10 mouse cellular contexts compared by ENCODE assay signal in the genomic region with DNA sequence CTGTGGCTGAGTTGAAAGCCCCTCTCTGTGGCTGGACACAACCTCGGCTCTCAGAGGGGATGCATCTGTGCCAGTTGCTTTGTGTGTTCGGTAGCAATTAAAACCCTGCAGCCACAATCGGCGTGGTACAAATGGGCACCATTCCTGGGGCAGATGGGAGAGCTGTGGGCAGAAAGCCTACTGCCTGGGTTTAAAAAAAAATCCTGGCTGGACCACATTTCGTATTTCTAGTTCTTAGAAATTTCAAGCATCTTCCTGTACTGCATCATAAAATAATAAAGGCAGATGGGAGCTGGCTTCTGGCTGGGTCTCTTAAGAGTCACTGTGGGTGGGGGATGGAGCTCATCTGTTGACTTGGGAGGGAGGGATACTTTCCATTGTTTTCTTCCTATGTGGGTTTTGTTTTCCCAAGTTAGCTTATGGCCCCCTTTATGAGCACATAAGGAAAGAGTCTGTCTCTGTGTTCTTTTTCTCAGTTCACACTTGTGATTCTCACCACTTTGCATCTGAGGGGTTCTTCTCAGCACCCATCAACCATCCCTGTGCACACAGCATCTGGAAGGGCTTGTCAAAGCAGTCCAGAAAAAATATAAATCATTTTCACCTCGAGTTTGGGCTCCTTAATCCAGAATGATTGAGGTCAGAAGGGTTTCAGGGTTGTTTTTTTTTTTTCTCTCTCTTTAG.
A peak's percentile ranks its signal among the peaks of the same experiment; 100 is the strongest.
DNase-seq lines count a peak whose midpoint lies in the region; ATAC-seq and TF ChIP-seq lines count a peak whose summit lies in the region.
"Had no signal": no experiment of that assay in that cellular context is flagged by ENCODE, and none has a peak within 500 bp of the region (broad histone marks: within the 10 kb centered on the region; RNA-seq: fewer than 3 reads in every experiment).

No protein-coding gene starts in this region.

- no peak overlapping the region for H3K4me2 ChIP-seq in midbrain, postnatal 0 days (ENCODE audit: low read depth, low read length, poor library complexity, severe bottlenecking)
- no peak overlapping the region for H3K4me2 ChIP-seq in midbrain, embryonic 16.5 days (ENCODE audit: low read length)
- H3K4me2 ChIP-seq: heart, embryonic 15.5 days; lung, embryonic 14.5 days had no signal

- H3K9ac ChIP-seq in midbrain, postnatal 0 days (replicated peaks; ENCODE audit: low read length, poor library complexity, severe bottlenecking): no peak overlapping the region
- no peak overlapping the region for H3K9ac ChIP-seq in midbrain, embryonic 16.5 days (ENCODE audit: low read depth, low read length)
- H3K9ac ChIP-seq: heart, embryonic 15.5 days; lung, embryonic 14.5 days had no signal

- H3K27me3 ChIP-seq in midbrain, postnatal 0 days (ENCODE audit: insufficient read depth, low read length): no peaks in the 10 kb centered on the region
- H3K27me3 ChIP-seq in midbrain, embryonic 16.5 days (ENCODE audit: control insufficient read depth, insufficient read depth, low read depth, low read length): no peaks in the 10 kb centered on the region
- H3K27me3 ChIP-seq: heart, embryonic 15.5 days had no signal

- H3K4me3 ChIP-seq in midbrain, postnatal 0 days (ENCODE audit: low read depth, low read length): no peak overlapping the region
- no peak overlapping the region for H3K4me3 ChIP-seq in midbrain, embryonic 16.5 days (ENCODE audit: low read depth, low read length)
- H3K4me3 ChIP-seq: heart, embryonic 15.5 days had no signal

- no peak for ATAC-seq in midbrain, postnatal 0 days (ENCODE audit: low FRiP score)
- no peak for ATAC-seq in midbrain, embryonic 16.5 days

- 50% methylated on average over 6 of the region's 6 CpGs for WGBS in midbrain, postnatal 0 days
- WGBS in midbrain, embryonic 16.5 days: 57% methylated on average over 6 of the region's 6 CpGs

- H3K27ac ChIP-seq in midbrain, postnatal 0 days (ENCODE audit: low read depth, low read length): no peak overlapping the region
- H3K27ac ChIP-seq in midbrain, embryonic 16.5 days (ENCODE audit: low read length): no peak overlapping the region
- H3K27ac ChIP-seq: heart, embryonic 15.5 days had no signal

- TF ChIP-seq CTCF in midbrain, postnatal 0 days (IDR thresholded peaks at IDR 0.05): no peak

- peak; percentile 62 for DNase-seq in midbrain, postnatal 0 days (ENCODE audit: low spot score)
- DNase-seq in frontal cortex, postnatal 10 days (ENCODE audit: low spot score in 2 of 2): peak; percentile 29 to 45
- peak; percentile 25 to 59 for DNase-seq in left cerebral cortex, adult 8-10 months (ENCODE audit: low spot score in 2 of 2)
- no peak for DNase-seq in ovary, postnatal 14 days (ENCODE audit: low spot score)
- DNase-seq in urinary bladder, postnatal 10 days (ENCODE audit: low spot score): no peak
- no peak for DNase-seq in natural killer cell, adult 2 months (ENCODE audit: low spot score in 2 of 2)
- DNase-seq: kidney, postnatal 14 days; lung, embryonic 14.5 days had no signal

- no peaks in the 10 kb centered on the region for H3K9me3 ChIP-seq in midbrain, postnatal 0 days (ENCODE audit: low read length)
- no peaks in the 10 kb centered on the region for H3K9me3 ChIP-seq in midbrain, embryonic 16.5 days (replicated peaks; ENCODE audit: control insufficient read depth, low read length, poor library complexity, severe bottlenecking)
- H3K9me3 ChIP-seq: heart, embryonic 15.5 days had no signal

- H3K36me3 ChIP-seq in midbrain, postnatal 0 days (ENCODE audit: insufficient read depth, low read length): no peaks in the 10 kb centered on the region
- H3K36me3 ChIP-seq in midbrain, embryonic 16.5 days (ENCODE audit: control insufficient read depth, insufficient read depth, low read length): no peaks in the 10 kb centered on the region
- H3K36me3 ChIP-seq: heart, embryonic 15.5 days had no signal

- no peaks in the 10 kb centered on the region for H3K4me1 ChIP-seq in midbrain, postnatal 0 days (ENCODE audit: insufficient read depth, low read length)
- H3K4me1 ChIP-seq in midbrain, embryonic 16.5 days (ENCODE audit: control insufficient read depth, insufficient read depth, low read length): no peaks in the 10 kb centered on the region
- H3K4me1 ChIP-seq: heart, embryonic 15.5 days had no signal

Comparison
In these comparisons a context has a peak if more than half of its experiments do, and no peak if none do; other contexts are left out.
1. DNase-seq: peak in midbrain, postnatal 0 days (single experiment), frontal cortex, postnatal 10 days (2 of 2) and left cerebral cortex, adult 8-10 months (2 of 2); none in ovary, postnatal 14 days (single experiment), urinary bladder, postnatal 10 days (single experiment) and natural killer cell, adult 2 months (0 of 2).